Mouse (Mus musculus): ENCODE measurements around the gene Pnpla7.

DNA sequence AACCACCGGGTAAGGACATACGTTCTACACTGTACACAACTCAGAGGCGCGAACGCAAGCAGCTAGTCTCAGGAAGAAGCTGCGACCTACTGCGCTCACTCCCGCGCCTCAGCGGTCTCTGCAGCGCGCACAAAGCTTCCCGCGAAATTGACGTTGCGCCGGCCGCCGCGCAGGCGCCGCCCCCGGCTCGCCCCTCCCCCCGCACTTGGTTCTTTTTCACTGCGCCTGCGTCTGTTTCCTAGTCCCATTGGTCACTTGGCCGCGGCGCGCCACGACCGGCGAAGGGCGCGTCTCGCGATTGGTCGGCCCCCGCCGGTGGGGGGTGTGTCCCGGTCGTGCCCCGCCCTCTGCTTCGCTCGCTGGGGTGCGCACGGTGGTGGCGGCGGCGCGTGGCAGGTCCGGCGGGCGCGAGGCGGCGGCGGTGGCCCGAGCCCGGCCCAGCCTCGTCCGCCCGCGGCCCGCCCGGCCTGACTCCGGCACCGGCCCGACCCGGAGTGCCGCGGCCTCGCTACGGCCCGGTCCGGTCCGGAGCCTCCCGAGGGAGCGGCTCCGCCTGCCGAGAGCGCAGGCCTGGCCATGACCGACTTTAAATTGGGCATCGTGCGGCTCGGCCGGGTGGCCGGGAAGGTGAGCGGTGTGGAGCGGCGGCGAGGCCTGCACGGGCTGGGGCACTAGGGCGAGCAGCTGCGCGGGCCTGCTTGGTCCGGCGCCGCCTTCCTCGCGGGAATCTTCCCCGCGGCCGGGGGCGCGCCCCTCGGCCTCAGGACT, 26.2 kb upstream of the Pnpla7 start, which contains the start of gene Zmynd19:
- TF ChIP-seq CTCF (IDR thresholded peaks at IDR 0.05; ENCODE audit: low read depth) (no peak), EP300 (IDR thresholded peaks at IDR 0.05; ENCODE audit: low read depth) (no peak)

Data from heart, postnatal 0 days (tissue).